Mouse (Mus musculus): ENCODE measurements around the gene Hes2. TPM values are rescaled to one million over a fixed set of nuclear protein-coding genes. Genes with fewer than 3 reads are reported as not detected.

The Hes2 gene
- polyA plus RNA-seq, 1 experiment from 2014 or later = 0.87 TPM

GRCm38 (mm10) chr4:152165036-152165931 is 6.6 kb downstream of the Hes2 start:
- Histone ChIP-seq H3K4me2 (ENCODE audit: low read depth, low read length) (no peak overlapping the region), H3K4me1 (replicated peaks; ENCODE audit: control insufficient read depth, insufficient read depth, low read length) (no peaks in the 10 kb centered on the region), H3K27ac (ENCODE audit: low read length) (no peak overlapping the region), H3K27me3 (ENCODE audit: control insufficient read depth, insufficient read depth, low read depth, low read length) (peaks cover 15% of the 10 kb centered on the region), H3K9me3 (ENCODE audit: control insufficient read depth, low read length) (no peaks in the 10 kb centered on the region), H3K9ac (ENCODE audit: low read length) (no peak overlapping the region), H3K4me3 (ENCODE audit: low read length) (no peak overlapping the region), H3K36me3 (ENCODE audit: control insufficient read depth, insufficient read depth, low read length) (no peaks in the 10 kb centered on the region)
- ATAC-seq (ENCODE audit: low read depth) = peak; percentile 46; the same call in 1 of the 2 replicates
- 21% methylated on average over 22 of the region's 22 CpGs for WGBS

DNA sequence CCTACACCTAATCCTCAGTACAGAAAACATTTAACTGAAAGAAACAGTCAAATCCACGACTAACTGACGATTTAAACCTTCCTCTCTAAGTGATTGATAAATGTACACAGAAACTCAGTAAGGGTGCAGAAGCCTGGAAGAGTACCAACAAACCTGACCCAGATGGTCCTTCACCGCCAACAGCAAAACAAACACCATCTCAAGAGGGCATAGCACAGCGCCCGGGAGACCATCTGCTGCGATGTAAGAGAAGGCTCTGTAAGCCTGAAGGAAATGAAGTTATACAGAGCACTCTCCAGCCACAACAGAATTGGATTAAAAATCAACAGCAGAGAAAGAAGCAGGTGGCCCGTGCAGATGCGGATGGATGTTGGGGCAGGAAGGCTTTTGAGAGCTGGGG is 9.4 kb downstream of the Hes2 start:
- peak overlapping the region; percentile 45 for H3K27ac ChIP-seq (ENCODE audit: low read length)

DNA sequence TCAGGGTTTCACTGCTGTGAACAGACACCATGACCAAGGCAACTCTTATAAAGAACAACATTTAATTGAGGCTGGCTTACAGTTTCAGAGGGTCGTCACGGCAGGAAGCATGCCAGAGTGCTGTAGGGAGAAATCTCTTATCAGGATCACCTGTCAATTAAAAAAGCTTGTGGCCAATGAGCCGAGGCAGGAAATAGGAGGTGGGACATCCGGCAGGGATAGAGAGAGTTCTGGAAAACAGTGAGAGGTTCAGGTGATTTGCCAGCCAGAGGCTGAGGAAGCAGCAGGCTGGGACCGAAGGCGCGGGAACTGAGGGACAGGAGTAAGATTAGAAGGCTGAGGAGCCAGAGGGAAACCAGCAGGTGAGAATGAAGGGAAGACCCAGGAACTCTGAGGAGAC is 10.4 kb downstream of the Hes2 start:
- 72% methylated on average over 7 of the region's 7 CpGs for WGBS
- Histone ChIP-seq H3K9ac (ENCODE audit: low read length) (no peak overlapping the region), H3K27me3 (ENCODE audit: control insufficient read depth, insufficient read depth, low read depth, low read length) (no peaks in the 10 kb centered on the region), H3K36me3 (ENCODE audit: control insufficient read depth, insufficient read depth, low read length) (no peaks in the 10 kb centered on the region), H3K27ac (ENCODE audit: low read length) (no peak overlapping the region), H3K9me3 (ENCODE audit: control insufficient read depth, low read length) (0 out of 2 replicates have a peak, but pooled peaks cover 3% of the 10 kb centered on the region), H3K4me3 (ENCODE audit: low read length) (no peak overlapping the region), H3K4me2 (ENCODE audit: low read depth, low read length) (no peak overlapping the region), H3K4me1 (replicated peaks; ENCODE audit: control insufficient read depth, insufficient read depth, low read length) (no peaks in the 10 kb centered on the region)
- no peak for ATAC-seq (ENCODE audit: low read depth)

More for the DNA sequence above, 9.4 kb downstream of the Hes2 start:
- 0 out of 2 replicates have a peak, but pooled peaks cover 3% of the 10 kb centered on the region for H3K9me3 ChIP-seq (ENCODE audit: control insufficient read depth, low read length)
- H3K4me1 ChIP-seq (replicated peaks; ENCODE audit: control insufficient read depth, insufficient read depth, low read length) = no peaks in the 10 kb centered on the region
- 34% methylated on average over 8 of the region's 8 CpGs for WGBS
- no peak overlapping the region for H3K4me2 ChIP-seq (ENCODE audit: low read depth, low read length)
- peak; percentile 70 for ATAC-seq (ENCODE audit: low read depth)
- no peak overlapping the region for H3K4me3 ChIP-seq (ENCODE audit: low read length)
- no peak overlapping the region for H3K9ac ChIP-seq (ENCODE audit: low read length)
- H3K36me3 ChIP-seq (ENCODE audit: control insufficient read depth, insufficient read depth, low read length) = no peaks in the 10 kb centered on the region
- H3K27me3 ChIP-seq (ENCODE audit: control insufficient read depth, insufficient read depth, low read depth, low read length) = no peaks in the 10 kb centered on the region

- 0 out of 2 replicates have a peak, but pooled peaks cover 3% of the 10 kb centered on the region for H3K9me3 ChIP-seq (ENCODE audit: control insufficient read depth, low read length)
- H3K27ac ChIP-seq (ENCODE audit: low read length) = no peak overlapping the region
- no peaks in the 10 kb centered on the region for H3K36me3 ChIP-seq (ENCODE audit: control insufficient read depth, insufficient read depth, low read length)
- no peaks in the 10 kb centered on the region for H3K4me1 ChIP-seq (replicated peaks; ENCODE audit: control insufficient read depth, insufficient read depth, low read length)
- ATAC-seq (ENCODE audit: low read depth) = no peak
- H3K4me3 ChIP-seq (ENCODE audit: low read length) = no peak overlapping the region
- H3K4me2 ChIP-seq (ENCODE audit: low read depth, low read length) = no peak overlapping the region
- 74% methylated on average over 10 of the region's 10 CpGs for WGBS
- H3K27me3 ChIP-seq (ENCODE audit: control insufficient read depth, insufficient read depth, low read depth, low read length) = no peaks in the 10 kb centered on the region
- H3K9ac ChIP-seq (ENCODE audit: low read length) = no peak overlapping the region
These were observed 11.6 kb downstream of the Hes2 start for GRCm38 (mm10) chr4:152170286-152170685.

GRCm38 (mm10) chr4:152171543-152171942 is 12.9 kb downstream of the Hes2 start:
- Histone ChIP-seq H3K4me1 (replicated peaks; ENCODE audit: control insufficient read depth, insufficient read depth, low read length) (no peaks in the 10 kb centered on the region), H3K27me3 (ENCODE audit: control insufficient read depth, insufficient read depth, low read depth, low read length) (no peaks in the 10 kb centered on the region), H3K9me3 (ENCODE audit: control insufficient read depth, low read length) (0 out of 2 replicates have a peak, but pooled peaks cover 3% of the 10 kb centered on the region), H3K4me2 (ENCODE audit: low read depth, low read length) (no peak overlapping the region), H3K9ac (ENCODE audit: low read length) (no peak overlapping the region), H3K27ac (ENCODE audit: low read length) (no peak overlapping the region), H3K36me3 (ENCODE audit: control insufficient read depth, insufficient read depth, low read length) (no peaks in the 10 kb centered on the region), H3K4me3 (ENCODE audit: low read length) (no peak overlapping the region)
- ATAC-seq (ENCODE audit: low read depth) = no peak
- WGBS = 79% methylated on average over 6 of the region's 6 CpGs

GRCm38 (mm10) chr4:152173041-152173440 is 14.4 kb downstream of the Hes2 start:
- Histone ChIP-seq H3K27me3 (ENCODE audit: control insufficient read depth, insufficient read depth, low read depth, low read length) (no peaks in the 10 kb centered on the region), H3K4me1 (replicated peaks; ENCODE audit: control insufficient read depth, insufficient read depth, low read length) (no peaks in the 10 kb centered on the region; the same call in 1 of the 2 replicates), H3K9ac (ENCODE audit: low read length) (no peak overlapping the region), H3K4me2 (ENCODE audit: low read depth, low read length) (no peak overlapping the region), H3K4me3 (ENCODE audit: low read length) (no peak overlapping the region), H3K9me3 (ENCODE audit: control insufficient read depth, low read length) (0 out of 2 replicates have a peak, but pooled peaks cover 3% of the 10 kb centered on the region), H3K27ac (ENCODE audit: low read length) (no peak overlapping the region), H3K36me3 (ENCODE audit: control insufficient read depth, insufficient read depth, low read length) (no peaks in the 10 kb centered on the region)
- ATAC-seq (ENCODE audit: low read depth) = no peak
- under 1% methylated on average over 5 of the region's 5 CpGs for WGBS

- Histone ChIP-seq H3K4me2 (ENCODE audit: low read depth, low read length) (no peak overlapping the region), H3K9me3 (ENCODE audit: control insufficient read depth, low read length) (0 out of 2 replicates have a peak, but pooled peaks cover 3% of the 10 kb centered on the region), H3K4me3 (ENCODE audit: low read length) (no peak overlapping the region), H3K27ac (ENCODE audit: low read length) (no peak overlapping the region), H3K4me1 (replicated peaks; ENCODE audit: control insufficient read depth, insufficient read depth, low read length) (peaks cover 1% of the 10 kb centered on the region; the same call in 1 of the 2 replicates), H3K9ac (ENCODE audit: low read length) (no peak overlapping the region), H3K27me3 (ENCODE audit: control insufficient read depth, insufficient read depth, low read depth, low read length) (no peaks in the 10 kb centered on the region), H3K36me3 (ENCODE audit: control insufficient read depth, insufficient read depth, low read length) (no peaks in the 10 kb centered on the region)
- no peak for ATAC-seq (ENCODE audit: low read depth)
- WGBS = 52% methylated on average over 9 of the region's 9 CpGs
These were observed 15.3 kb downstream of the Hes2 start for GRCm38 (mm10) chr4:152173956-152174355.

- ATAC-seq (ENCODE audit: low read depth) = no peak
- 74% methylated on average over 3 of the region's 3 CpGs for WGBS
- no peak overlapping the region for H3K4me2 ChIP-seq (ENCODE audit: low read depth, low read length)
- H3K4me1 ChIP-seq (replicated peaks; ENCODE audit: control insufficient read depth, insufficient read depth, low read length) = peaks cover 7% of the 10 kb centered on the region
- H3K9me3 ChIP-seq (ENCODE audit: control insufficient read depth, low read length) = 0 out of 2 replicates have a peak, but pooled peaks cover under 1% of the 10 kb centered on the region
- H3K9ac ChIP-seq (ENCODE audit: low read length) = no peak overlapping the region
- no peak overlapping the region for H3K4me3 ChIP-seq (ENCODE audit: low read length)
- no peak overlapping the region for H3K27ac ChIP-seq (ENCODE audit: low read length)
- 0 out of 2 replicates have a peak, but pooled peaks cover 2% of the 10 kb centered on the region for H3K27me3 ChIP-seq (ENCODE audit: control insufficient read depth, insufficient read depth, low read depth, low read length)
- no peaks in the 10 kb centered on the region for H3K36me3 ChIP-seq (ENCODE audit: control insufficient read depth, insufficient read depth, low read length)
These were observed 18.0 kb downstream of the Hes2 start for GRCm38 (mm10) chr4:152176638-152177037.

GRCm38 (mm10) chr4:152177174-152177536 is 18.5 kb downstream of the Hes2 start:
- Histone ChIP-seq H3K27me3 (ENCODE audit: control insufficient read depth, insufficient read depth, low read depth, low read length) (0 out of 2 replicates have a peak, but pooled peaks cover 2% of the 10 kb centered on the region), H3K9ac (ENCODE audit: low read length) (peak overlapping the region; percentile 89), H3K4me2 (ENCODE audit: low read depth, low read length) (peak overlapping the region; percentile 94), H3K4me1 (replicated peaks; ENCODE audit: control insufficient read depth, insufficient read depth, low read length) (peaks cover 7% of the 10 kb centered on the region), H3K27ac (ENCODE audit: low read length) (no peak overlapping the region; the same call in 1 of the 2 replicates), H3K4me3 (ENCODE audit: low read length) (peak overlapping the region; percentile 69), H3K36me3 (ENCODE audit: control insufficient read depth, insufficient read depth, low read length) (no peaks in the 10 kb centered on the region), H3K9me3 (ENCODE audit: control insufficient read depth, low read length) (no peaks in the 10 kb centered on the region)
- 55% methylated on average over 6 of the region's 6 CpGs for WGBS
- no peak for ATAC-seq (ENCODE audit: low read depth)
